Mouse (Mus musculus) left cerebral cortex, adult 11 months (tissue): ENCODE measurements around the gene Eloa.
"Not testable (repeated sequence)": the region's sequence is repeated elsewhere in the genome, so short reads cannot be mapped to it uniquely, and the experiment has no call there.

Source experiments
- DNase-seq: peaks from one replicate; pipeline ENCODE4 v3.0.0; 2022; ENCODE audit warnings: low spot score

The Eloa gene

DNA sequence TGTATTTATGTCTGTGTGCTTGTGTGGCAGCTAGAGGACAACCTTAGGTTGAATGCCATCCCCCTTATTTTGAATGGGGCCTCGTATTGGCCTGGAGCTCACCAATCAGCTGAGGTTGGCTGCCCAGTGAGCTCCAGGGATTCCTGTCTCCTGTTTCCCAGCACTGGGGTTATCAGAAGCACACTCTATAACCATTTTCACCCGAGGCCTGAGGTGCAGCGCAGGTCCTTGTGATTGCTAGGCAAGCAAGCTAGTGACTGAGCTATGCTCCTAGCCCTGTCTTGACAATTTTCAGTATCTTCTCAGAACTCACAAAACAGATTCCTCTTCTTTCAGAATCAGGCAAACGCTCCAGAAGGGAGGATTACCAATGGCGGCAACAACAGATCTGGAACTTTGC, 37.0 kb downstream of the Eloa start:
- DNase-seq, result no peak

DNA sequence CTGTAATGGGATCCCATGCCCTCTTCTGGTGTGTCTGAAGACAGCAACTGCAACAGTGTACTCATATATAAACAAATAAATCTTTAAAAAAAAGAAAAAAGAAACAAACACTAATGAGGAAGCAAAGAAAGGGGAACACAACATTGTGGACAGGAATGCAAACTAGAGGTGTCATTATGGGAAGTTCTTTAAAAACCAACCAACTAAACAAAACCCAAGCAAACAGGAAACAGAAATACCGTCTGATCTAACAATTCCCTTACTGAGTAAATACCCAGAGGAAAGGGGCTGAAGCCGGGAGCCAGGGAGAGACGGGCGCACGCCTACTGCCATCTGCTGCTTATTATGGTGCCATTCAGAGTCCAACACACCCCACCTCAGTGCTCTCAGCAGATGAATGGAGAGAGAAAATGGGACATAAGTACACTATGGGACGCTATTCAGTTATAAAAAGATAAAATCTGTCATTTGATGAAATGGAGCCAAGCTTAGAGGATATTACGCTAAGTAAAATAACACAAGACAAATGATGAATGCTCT, 40.0 kb downstream of the Eloa start:
- DNase-seq, result no peak

DNA sequence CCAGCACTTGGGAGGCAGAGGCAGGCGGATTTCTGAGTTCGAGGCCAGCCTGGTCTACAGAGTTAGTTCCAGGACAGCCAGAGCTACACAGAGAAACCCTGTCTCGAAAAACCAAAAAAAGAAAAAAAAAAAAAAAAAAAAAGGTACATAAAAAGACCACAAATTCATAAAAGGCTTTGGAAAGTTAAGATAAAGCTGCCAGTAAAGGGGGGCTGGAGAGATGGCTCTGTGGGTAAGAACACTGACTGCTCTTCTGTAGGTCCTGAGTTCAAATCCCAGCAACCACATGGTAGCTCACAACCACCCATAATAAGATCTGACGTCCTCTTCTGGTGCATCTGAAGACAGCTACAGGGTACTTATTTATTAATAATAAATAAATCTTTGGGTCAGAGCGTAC, 41.3 kb downstream of the Eloa start:
- DNase-seq, result not testable (repeated sequence)

DNA sequence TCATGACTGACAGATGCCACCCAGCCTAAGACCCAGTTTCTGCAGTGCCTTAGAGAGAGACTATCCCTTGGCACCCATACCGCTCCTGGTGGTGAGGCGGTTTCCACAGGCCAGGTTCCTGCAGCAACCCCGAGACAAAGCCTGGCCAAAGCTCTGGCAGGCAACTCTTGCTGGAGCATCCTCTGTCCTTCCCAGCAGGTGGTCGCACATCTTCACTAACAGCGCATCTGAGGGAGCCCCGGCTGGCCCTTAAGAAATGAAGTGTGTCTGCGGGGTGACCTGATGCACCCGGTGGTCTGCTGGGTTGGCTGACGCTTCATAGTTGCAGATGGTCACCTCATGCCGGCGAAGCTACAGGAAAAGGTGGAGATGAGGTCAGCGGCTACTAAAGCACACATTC, 45.4 kb downstream of the Eloa start:
- no peak for DNase-seq

DNA sequence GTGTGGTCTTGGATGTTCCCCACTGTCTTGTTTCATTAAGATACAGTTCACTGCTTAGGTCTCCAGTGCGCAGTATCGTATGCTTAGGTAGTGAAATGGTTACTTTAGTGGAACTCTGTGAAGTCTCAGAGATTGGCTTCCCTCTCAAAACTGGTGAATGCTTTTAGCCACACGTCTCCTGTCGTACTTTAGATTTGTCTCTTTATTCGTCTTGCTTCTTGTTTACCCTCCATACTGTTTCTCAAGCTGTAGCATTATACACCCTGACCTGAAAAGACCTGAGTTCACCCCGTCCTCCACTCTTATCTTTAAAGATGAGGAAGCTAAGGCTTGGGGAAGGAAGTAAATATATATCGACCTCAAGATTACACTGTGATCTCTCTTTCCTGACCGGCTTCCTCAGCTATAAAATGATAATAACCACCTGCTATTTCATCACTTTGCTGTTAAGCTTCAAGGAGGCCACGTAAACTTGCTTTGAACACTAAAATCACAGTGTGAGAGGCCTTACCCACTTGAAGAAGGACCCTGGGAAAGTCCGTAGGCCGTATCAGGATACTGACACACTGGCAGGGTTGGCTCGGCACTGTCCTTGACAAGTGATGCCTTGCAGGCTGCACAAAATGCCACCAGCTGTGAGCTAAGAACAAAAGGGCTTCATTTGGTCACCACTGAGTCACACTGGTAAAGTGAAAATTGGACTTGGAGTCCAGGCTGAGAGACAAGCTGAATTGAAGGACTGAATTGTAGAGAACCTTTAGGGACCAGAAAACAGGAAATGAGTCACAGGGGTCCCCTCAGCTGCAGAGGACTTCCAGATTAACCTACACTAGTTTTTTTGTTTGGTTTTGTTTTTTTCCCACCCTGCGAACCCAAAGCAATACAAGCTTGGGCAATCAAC, 48.4 kb downstream of the Eloa start:
- no peak for DNase-seq

DNA sequence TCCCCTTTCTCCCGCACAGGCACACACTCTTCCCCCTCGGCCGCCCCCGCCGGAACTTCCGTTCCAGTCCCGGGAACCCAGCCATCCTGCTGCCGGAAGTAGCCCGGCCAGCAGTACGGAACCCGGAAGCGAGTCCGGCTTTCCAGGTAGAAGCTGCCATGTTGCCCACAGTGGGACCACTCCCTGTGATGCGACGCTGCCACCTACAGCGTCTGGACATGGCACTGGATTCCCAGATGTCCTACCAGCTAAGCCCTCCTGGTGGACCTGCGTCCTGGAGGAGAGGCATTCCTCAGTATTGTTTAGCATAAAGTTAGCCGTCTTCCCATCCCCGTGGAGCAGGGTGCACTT, 49.0 kb downstream of the Eloa start, which contains the start of gene Lypla2:
Gene Lypla2 (minus strand): TSS at position 71 of the 351 bp plus-strand sequence.
- DNase-seq, result peak; percentile 77

DNA sequence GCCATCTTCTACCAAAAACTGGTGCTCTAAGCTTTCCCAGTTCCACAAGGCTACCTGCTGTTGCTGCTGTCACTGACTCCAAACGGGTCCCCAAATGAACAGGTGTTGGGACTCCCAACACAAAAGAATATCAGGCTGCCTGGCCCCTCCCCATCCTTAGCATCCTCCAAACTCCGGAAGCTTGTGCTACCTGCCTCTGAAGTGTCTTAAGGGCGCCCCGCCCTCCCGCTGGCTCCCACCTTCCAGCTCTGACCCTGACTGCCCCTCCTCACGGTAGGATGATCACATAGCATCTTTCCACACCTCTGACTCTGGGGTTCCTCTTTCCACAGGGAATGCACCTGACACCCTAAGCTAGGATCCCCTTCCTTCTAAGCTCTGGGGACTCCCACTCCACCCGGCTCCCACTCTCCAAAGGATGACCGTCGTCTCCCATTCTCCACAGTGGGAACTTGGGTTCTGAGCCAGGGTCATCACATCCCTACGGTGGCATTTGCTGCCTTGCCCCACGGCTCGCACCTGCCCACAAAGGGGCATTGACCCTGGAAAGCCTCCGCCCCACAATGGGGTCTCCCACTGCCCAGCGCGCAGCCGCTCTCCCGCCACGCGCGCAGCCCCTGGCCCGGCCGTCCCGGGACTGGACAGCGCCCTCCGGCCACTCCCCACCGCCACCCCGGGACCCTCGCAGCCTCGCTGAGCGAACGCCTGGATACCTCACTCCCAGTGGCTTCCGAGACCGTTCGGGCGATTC, 49.6 kb downstream of the Eloa start:
- no peak for DNase-seq

DNA sequence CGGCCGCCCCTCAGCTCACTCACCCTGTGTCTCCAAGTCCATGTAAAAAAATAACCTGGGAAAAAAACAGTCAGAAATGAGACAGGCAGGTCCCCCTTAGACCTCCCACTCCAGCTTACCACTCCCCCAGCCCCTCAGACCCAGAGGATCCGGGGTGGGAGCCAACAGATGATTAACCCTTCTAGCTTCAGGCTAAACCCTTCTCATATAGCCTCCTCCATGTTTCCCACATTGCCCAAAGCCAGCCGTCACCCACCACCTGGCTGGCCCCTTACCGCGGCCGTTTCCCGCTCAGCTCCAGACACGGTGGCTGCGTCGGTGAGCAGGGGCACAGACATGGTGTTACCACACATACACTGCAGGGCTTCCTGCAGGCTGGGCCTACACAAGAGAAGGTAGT, 51.0 kb downstream of the Eloa start:
- DNase-seq, result no peak

DNA sequence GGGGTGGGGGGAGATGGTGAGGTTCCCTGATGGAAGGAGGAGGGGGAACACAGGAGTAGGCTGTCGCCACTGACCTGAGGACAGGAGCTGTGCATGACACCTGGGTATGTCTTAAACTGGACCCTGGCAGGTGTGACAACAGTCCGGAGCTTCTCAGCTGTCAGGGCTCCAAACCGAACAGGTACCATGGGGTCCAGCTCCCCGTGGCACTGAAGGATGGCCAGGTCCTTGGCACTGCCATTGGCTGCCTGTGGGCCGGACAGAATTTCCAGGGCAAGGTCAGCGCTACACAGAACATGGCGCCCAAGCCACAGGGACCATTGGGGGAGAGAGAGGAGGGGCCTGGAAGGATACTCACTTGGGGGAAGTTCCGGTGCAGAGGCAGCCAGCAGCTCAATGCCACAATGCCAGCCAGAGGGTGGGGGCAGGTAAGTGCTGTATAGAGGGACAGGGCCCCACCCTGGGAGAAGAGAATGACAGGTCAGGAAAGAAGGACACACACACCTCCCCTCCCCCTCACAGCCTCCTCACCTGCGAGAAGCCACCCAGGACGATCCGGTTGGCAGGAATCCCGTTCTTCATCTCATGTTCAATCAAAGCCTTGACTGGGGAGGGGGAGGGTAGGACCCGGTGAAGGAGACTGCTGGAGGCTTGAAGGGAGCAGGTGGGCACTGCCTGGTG, 52.4 kb downstream of the Eloa start:
- no peak for DNase-seq

DNA sequence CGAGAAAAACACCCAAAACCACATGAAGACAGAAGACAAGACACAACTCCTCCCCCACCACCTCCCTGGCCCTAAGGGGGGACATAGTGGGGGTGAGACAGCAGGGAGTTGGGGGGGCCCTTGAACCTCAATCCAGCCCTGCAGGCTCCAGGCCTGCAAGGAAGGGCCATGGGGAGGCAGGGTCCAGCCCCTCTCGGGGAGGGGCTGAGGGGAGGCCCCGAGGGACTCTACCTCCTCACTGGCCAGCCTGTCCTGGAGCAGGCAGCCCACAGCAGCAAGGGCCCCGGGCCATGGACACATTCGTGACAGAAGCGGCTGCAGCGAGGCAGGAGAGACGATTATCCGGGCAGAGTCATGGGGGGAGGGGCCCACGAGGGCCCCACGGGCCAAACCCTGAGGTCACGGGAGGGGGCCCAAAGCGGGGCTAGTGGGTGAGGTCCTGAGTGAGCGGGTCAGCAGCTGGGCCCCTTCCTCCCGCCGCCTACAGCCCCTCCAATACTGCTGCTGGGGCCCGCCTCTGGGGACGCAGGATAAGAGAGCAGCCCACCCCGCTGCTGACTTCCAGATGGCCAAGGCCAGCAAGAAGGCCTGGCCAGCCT, 53.2 kb downstream of the Eloa start:
- DNase-seq, result no peak

DNA sequence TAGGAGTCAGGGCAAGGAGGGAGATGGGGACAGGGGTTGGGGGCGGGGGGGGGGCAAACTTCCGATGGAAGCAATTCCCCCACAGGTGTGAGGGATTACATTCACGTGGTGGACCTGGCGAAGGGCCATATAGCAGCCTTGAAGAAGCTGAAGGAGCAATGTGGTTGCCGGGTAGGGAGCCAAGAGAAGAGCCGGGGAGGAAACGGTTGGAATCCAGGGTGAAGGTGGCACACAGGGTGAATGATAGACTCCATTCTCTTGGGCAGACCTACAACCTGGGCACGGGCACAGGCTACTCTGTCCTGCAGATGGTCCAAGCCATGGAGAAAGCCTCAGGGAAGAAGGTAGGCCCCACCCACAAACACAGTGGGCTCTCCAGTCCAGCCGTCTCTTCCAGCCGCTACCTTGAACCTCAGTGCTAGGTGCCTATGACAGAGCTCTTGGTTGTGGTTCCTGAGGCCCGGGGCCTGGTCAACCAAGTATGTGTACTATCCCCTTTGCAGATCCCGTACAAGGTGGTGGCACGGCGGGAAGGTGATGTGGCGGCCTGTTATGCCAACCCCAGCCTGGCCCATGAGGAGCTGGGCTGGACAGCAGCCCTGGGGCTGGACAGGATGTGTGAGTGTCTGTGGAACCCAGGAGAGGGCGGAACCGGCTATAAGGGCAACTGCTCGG, 54.3 kb downstream of the Eloa start:
- DNase-seq, result no peak

DNA sequence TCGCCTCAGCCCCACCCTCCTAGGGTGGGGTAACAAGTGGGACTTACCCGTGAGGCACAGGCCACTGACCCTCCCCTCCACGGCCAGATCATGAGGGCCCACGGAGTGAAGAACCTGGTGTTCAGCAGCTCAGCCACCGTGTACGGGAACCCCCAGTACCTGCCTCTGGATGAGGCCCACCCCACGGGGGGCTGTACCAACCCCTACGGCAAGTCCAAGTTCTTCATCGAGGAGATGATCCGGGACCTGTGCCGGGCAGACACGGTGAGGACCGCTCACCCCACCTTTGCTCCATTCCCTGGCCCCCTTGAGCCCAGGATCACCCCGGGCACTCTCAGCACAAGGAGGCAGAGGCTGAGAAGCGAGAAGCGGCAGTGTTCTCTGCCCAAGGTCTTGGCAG, 55.3 kb downstream of the Eloa start:
- DNase-seq, result no peak

DNA sequence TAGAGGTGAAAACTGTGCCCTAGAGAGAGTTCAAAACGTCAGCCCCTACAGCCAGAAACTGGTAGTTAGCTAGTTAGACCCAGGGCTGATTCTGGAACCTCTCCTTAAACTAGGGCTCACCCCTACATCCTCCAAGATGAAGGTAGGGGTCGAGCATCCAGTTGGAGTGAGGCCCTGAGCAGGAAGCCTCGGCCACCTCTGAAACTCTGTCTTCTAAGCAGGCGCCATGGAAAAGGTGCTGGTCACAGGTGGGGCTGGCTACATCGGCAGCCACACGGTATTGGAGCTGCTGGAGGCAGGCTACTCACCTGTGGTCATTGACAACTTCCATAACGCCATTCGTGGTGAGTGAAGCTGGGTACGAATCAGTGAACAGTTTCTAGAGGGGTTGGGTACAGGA, 56.5 kb downstream of the Eloa start:
- DNase-seq, result no peak

DNA sequence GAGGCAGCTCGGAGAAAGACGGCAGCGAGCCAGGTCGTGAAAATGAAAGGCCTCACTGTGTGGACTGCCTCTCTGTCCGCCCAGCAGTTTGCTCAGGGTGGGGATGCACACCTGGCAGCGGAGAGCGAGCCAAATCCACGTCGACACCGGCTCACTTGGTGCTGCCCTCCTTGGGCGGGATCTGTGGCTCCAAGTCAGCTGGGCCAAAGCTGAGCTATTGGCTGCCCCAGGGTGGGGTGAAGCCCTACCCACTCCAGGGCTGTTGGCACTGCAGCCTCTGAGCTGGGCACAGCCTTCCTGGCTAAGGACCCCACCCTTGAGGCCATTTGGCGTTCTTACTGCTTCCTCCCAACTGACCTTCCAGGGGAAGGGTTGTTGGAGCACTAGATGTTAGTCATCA, 57.1 kb downstream of the Eloa start:
- no peak for DNase-seq

DNA sequence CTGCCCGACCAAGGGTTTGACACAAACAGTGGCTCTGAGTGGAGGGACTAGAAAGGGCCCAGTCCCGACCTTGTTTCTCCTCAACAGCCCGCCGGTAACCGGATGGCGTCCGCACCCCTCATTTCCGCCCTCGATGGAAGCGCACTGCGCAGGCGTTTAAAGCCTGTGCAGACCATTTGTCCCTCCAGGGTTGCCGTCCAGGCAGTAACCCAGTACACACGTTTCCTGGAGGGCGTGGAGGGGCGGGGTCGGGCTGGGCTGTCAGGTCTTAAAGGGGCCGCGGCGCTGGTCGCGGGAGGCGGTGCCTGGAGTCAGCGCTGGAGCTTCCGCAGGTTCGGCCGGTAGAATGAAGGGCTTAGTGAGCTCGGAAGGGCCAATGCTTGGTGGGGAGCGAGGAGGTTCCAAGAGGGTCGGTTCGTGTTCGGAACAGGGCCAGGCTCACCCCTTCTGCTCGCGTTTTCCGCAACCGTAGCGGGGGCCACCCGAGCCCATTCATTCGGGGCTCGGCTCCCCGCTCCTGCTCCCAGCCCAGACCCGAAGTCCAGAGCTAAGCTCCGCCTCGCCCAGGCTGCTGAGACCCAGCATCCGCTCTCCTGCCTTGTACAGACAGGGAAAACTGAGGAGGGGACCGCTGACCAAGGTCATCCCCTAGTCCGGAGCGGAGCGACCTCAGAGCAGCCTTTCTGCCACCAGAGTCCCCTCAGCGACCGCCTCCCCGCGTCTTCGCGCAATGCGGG, 57.9 kb downstream of the Eloa start, which contains the start of gene Gale:
Gene Gale (plus strand): TSS at position 271 of the 737 bp plus-strand sequence.
- peak; percentile 88 for DNase-seq

DNA sequence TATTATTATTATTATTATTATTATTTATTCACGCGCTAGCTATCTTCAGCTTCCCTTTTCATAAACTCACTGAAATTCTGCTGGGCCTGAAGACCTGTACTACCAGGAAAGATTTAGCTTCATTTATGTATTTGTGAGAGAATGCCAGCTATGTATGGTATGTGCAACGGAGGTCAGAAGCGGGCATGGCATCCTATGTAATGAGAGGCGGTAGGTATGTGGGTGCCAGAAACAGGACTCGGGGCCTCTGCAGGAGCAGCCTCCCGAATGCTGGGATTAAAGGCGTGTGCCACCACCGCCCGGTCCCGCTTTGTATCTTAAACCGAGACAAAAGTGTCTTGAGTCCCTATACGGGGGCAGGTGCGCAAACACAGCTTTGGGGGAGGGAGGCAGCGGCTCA, 58.6 kb downstream of the Eloa start:
- no peak for DNase-seq

DNA sequence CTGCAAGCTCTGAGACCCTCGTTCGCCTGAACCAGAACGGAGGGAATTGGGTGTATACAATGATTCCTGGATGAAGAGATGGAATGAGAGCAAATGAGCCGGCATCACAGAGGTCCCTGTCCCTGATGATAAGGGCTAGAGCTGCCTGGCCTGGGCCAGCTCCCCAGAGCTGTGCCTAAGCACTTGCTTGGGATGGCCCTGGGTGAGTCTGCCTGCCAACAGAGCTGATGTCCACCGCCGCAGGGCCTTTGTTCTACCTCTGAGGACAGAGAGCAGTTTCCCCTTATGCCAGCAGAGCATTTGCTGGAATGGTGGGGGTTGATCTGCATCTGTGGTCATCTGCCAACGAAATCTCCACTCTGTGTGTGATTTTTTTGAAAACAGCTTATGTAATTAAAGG, 59.4 kb downstream of the Eloa start:
- no peak for DNase-seq

DNA sequence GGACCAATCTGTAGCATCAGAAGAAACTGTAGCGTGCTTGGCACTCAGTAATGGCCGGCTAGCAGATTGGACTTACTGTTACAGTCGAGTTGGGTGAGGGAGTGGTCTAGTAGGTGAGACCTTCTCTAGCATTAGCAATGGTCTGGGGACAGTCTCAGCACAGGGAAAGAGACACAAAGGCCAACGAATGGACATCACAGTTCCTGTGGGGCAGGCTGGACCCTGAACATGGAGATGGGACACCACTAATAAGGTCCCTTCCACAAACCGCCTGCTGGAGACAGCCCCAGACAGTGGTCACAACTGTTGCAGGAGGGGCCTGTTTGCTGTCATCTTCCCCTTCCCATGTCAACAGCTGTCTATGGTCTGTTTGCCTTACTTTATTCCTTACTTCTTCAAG, 59.9 kb downstream of the Eloa start:
- DNase-seq, result no peak

DNA sequence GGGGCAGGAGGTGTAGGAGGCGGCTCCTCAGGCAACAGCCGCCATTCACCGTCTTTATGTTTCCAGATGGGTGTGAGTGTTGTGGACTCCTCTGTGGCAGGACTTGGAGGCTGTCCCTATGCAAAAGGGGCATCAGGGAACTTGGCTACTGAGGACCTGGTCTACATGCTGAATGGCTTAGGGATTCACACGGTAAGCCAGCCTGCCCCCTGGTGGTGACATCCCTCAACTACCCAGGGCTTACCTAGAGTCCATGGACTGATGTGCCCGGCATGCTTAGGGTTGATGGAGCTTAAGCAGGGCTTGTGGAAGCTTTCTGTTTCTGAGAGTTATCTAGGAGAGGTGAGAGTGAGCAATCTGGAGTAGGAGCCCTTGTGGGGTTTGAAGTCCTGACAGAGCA, 60.8 kb downstream of the Eloa start:
- DNase-seq, result peak; percentile 77

DNA sequence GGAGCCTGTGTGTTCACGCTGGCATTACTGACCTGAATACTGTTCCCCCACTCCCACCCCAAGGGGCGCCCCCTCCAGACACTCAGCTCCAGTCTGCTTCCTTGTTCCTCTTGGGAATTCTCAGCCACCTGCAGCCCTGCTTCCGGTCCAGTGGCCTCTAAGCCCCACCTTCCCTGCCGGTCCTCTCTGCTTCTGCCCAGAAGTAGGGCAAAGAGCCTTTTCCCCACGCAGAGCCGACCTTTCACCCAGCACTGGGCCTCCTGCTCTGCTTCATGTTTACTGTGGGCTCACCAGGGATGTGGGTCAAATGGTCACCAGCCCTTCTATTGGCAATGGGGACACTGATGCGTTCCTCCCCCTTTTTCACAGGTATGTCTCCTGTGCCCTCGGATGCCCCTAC, 63.2 kb downstream of the Eloa start:
- DNase-seq, result no peak

DNA sequence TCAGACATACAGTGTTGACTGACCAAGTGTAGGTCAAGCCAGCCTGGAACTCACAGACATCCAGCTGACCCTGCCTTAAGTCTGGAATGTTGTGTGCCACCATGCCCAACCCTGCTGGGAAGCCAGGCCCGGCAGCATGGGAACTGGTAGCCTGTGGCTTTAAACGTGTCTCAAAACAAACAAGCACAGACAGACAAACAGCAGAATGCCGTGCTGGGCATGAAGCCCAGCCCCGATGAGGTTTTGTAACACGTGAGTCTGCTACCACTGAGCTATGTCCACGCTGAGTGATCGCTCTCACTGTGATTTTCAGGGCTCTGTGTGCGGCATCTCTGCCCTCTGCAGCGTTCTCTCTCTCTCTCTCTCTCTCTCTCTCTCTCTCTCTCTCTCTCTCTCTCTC, 65.7 kb downstream of the Eloa start:
- no peak for DNase-seq
